Mouse (Mus musculus) liver (tissue): ENCODE data around the gene Il1rap.

Source experiments
- DNase-seq: peaks from one replicate; pipeline ENCODE4 v3.0.0-alpha.2; 2020; ENCODE audit warnings: mixed read lengths

Gene Il1rap

GRCm38 (mm10) chr16:26623141-26623540 lies 41.6 kb downstream of the Il1rap start:
- DNase-seq: no peak

- DNase-seq: no peak
These were observed 44.6 kb downstream of the Il1rap start for GRCm38 (mm10) chr16:26626065-26626464.

GRCm38 (mm10) chr16:26634800-26635199 lies 53.3 kb downstream of the Il1rap start:
- DNase-seq: no peak

- no peak for DNase-seq
These were observed 61.6 kb downstream of the Il1rap start for GRCm38 (mm10) chr16:26643077-26643476.

GRCm38 (mm10) chr16:26646066-26646465 lies 64.6 kb downstream of the Il1rap start:
- no peak for DNase-seq

GRCm38 (mm10) chr16:26647036-26647435 lies 65.5 kb downstream of the Il1rap start:
- DNase-seq: no peak

GRCm38 (mm10) chr16:26662722-26663436 lies 81.4 kb downstream of the Il1rap start:
- no peak for DNase-seq

- no peak for DNase-seq
These were observed 84.9 kb downstream of the Il1rap start for GRCm38 (mm10) chr16:26666401-26666800.

- no peak for DNase-seq
These were observed 87.6 kb downstream of the Il1rap start for GRCm38 (mm10) chr16:26669081-26669480.

GRCm38 (mm10) chr16:26680381-26680780 lies 98.9 kb downstream of the Il1rap start:
- no peak for DNase-seq

GRCm38 (mm10) chr16:26689771-26690170 lies 108.3 kb downstream of the Il1rap start:
- DNase-seq: no peak

- DNase-seq: no peak
These were observed 109.8 kb downstream of the Il1rap start for GRCm38 (mm10) chr16:26691294-26691693.

- DNase-seq: no peak
These were observed 116.6 kb downstream of the Il1rap start for GRCm38 (mm10) chr16:26698076-26698475.

- no peak for DNase-seq
These were observed 119.1 kb downstream of the Il1rap start for GRCm38 (mm10) chr16:26700440-26701103.

- DNase-seq: no peak
These were observed 124.3 kb downstream of the Il1rap start for GRCm38 (mm10) chr16:26705658-26706371.

- no peak for DNase-seq
These were observed 125.0 kb downstream of the Il1rap start for GRCm38 (mm10) chr16:26706503-26706902.

- DNase-seq: no peak
These were observed 129.4 kb downstream of the Il1rap start for GRCm38 (mm10) chr16:26710922-26711321.

- DNase-seq: no peak
These were observed 132.2 kb downstream of the Il1rap start for GRCm38 (mm10) chr16:26713538-26714316.

GRCm38 (mm10) chr16:26722464-26722863 lies 141.0 kb downstream of the Il1rap start:
- no peak for DNase-seq

GRCm38 (mm10) chr16:26723952-26724747 lies 142.6 kb downstream of the Il1rap start:
- DNase-seq: no peak

- DNase-seq: no peak
These were observed 146.6 kb downstream of the Il1rap start for GRCm38 (mm10) chr16:26728139-26728538.

- DNase-seq: no peak
These were observed 149.4 kb downstream of the Il1rap start for GRCm38 (mm10) chr16:26730941-26731340.
